Mouse (Mus musculus): ENCODE data around the gene Zcrb1. TPM values are rescaled to one million over a fixed set of nuclear protein-coding genes. Genes with fewer than 3 reads are reported as not detected.

The Zcrb1 gene
- polyA plus RNA-seq (2012; rRNA removed): 53.5 and 55.0 TPM in 2 replicates

DNA sequence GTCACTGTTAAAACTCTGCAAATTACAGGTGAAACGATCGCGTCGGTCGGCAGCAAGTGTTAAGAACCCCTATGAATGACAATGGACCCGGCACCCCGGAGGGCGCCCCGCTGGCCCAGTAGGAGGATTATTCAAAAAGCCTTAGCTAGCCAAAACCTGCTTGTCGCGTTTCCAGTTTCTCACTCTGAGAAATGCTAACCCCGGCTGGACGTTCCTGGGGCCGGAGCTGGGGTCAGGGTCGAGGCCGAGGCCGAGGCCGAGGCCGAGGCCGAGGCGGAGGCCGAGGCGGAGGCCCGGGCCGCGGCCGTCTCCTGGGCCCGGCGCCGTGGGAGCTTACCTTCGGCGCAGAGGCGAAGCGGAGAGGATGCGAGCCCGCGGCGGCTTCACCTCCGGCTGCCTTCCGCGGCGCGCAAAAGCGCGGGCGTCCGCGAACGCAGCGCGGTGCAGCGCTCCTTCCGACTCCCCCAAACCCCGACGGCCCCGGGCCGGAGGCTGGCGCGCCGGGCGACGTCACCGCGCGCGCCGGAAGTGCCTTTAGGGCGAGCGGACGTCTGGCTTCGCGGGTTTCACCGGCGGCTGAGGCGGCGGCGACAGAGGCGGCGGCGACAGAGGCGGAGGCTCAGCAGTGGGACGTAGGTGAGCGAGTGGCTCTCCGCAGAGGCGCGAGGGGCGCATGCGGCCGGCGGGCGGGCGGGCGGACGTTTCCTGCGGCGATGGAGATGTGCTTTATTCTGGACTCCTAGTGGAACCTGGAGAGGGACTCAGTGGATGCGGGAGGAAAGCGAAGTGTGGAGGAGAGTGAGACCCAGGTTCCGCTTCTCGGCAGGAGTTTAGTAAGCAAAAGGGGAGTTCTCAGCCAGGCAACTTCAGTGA is at the start of gene Zcrb1, which contains the start of gene Pphln1:
Zcrb1 (minus strand) TSS at position 509 of the 873 bp plus-strand sequence.
Pphln1 (plus strand) TSS at position 525 of the 873 bp plus-strand sequence.

DNA sequence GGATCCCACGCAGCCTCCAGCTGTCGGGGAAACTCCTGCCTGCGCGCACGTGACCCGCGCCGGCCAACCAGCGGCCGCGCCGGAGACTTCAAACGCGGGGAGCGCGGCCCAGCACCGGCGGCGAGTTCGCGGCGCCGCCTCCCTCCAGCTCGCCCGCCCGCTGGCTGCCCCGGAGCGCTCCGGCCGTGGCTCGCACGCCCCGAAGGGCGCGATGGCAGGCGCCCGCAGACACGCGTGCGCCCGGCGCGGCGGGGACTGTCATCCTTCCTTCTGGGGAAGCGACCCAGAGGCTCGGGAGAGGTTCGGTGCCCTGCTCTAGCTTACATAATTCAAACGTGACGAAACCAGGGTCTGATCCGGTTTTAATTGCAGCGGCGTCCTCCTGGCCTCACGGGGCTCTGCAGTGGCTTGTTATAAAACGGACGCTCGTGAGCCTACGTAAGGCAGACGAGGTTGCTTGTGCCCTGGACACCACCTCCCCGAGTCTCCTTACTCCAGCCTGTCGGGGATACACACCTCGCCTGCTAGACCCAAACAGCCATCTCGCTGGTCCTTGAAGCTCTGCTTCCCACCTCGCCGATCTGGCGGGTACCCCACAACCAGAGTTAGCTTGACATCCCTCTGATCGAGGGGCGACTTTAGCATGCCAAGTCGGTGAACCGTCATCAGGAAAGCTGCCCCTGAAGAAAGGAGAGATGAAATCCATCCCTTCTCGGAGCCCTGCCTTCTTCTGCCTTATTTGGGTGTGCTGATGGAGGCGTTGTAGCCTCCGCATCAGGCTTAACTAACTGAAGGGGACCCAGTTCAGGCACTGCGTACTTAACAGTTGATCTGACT is 61.0 kb downstream of the Zcrb1 start, which contains the start of gene Yaf2:
Yaf2 (minus strand) TSS at position 11 of the 837 bp plus-strand sequence.

Other genes starting within 250 kb of the Zcrb1 start
- gene Gxylt1, start 123.2 kb downstream of the Zcrb1 start, polyA plus RNA-seq (2012; rRNA removed): 3.1 and 3.7 TPM in 2 replicates
- gene Yaf2, start 61.4 kb downstream of the Zcrb1 start, polyA plus RNA-seq (2012; rRNA removed): 13.2 and 15.2 TPM in 2 replicates
- gene Pphln1, start within 50 bp of the Zcrb1 start, polyA plus RNA-seq (2012; rRNA removed): 8.3 and 10.8 TPM in 2 replicates
- gene Prickle1, start 197.6 kb upstream of the Zcrb1 start, polyA plus RNA-seq (2012; rRNA removed): 1.6 TPM in 2 replicates

All from liver, embryonic 14 days (tissue).